Mouse (Mus musculus) layer of hippocampus, postnatal 36 days (tissue): Measurements from ENCODE around the gene Mrm2. TPM values are rescaled to one million over a fixed set of nuclear protein-coding genes. Genes with fewer than 3 reads are reported as not detected.

Experiments used
- DNase-seq, 2 experiments: peaks; one replicate each; pipeline ENCODE4 v3.0.0; 2022
- total RNA-seq, 2 experiments: library from RNA; stranded (reverse); gene quantifications; 2 replicates each; pipeline ENCODE4 v1.2.3; 2021

Mrm2 gene
- total RNA-seq, 2 experiments from 2014 or later: 9.6 to 9.9 TPM

GRCm38 (mm10) chr5:140342880-140343279, 11.2 kb upstream of the Mrm2 start:
- DNase-seq: no peak

DNA sequence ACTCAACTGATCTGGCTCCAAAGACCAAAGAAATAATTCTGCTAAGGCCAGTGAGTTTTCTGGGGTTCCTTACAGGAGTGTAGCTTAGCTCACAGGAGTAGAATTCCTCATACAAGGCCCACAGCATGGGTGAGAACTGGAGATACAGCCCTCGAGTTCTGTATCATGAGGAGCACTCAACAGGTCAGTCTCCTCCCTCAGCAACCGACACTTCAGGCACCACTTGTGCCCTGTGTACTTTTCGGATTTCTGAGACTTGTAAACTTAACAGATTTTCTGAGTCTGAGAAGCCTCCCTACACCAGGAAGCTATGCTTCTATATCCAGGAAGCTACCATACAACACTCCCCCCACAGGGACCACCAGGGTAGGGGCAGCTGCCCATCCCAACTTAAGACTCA, 8.1 kb upstream of the Mrm2 start:
- no peak for DNase-seq

DNA sequence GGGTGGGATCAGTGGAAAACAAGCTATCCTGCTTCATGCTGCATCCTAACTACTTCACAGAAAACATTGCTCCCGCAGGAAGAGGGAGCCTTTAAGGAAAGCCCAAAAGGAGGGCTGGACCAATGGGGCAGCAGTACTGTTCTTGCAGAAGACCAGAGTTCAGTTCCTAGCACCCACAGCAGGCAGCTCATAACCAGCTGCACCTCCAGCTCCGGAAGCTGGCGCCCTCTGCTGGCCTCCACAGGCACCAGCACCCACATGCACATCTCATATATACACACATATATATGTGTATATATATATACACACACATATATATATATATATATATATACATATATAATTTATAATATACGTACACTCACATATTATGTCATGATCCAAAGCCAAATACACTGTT, 7.1 kb upstream of the Mrm2 start:
- DNase-seq: no peak

- DNase-seq: no peak
Measured at GRCm38 (mm10) chr5:140336680-140337079, 5.0 kb upstream of the Mrm2 start.

DNA sequence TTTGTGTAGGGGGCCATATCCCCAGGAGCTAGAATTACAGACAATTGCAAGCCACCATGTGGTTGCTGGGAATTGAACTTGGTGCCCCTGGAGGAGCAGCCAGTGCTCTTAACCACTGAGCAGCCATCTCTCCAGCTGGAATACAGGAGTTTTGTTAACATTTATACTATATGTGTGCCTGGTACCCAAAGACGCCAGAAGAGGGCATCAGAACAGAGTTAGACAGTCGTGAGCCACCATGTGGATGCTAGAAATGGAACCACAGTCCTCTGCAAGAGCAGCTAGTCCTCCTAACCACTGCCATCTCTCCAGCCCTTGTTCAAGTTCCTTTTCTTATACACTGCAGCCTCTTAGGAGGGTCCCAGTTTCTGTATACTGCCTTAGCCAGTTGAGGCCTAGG, 1.9 kb upstream of the Mrm2 start:
- no peak for DNase-seq

DNA sequence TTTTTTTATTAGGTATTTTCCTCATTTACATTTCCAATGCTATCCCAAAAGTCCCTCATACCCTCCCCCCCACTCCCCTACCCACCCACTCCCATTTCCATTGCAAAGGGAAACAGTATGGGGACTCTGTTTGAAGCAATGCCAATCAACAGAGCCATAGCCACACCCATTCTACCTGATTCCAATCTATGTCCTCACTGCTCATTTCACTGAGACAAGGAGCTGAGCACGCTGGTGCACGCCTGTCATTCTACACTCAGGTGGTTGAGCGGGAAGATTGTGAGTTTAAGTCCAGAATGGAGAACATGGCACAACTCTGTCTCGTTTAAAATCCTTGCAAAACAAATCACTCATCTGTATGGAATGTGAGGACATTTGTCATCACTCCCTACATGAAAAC, 821 bp upstream of the Mrm2 start:
- no peak for DNase-seq

DNA sequence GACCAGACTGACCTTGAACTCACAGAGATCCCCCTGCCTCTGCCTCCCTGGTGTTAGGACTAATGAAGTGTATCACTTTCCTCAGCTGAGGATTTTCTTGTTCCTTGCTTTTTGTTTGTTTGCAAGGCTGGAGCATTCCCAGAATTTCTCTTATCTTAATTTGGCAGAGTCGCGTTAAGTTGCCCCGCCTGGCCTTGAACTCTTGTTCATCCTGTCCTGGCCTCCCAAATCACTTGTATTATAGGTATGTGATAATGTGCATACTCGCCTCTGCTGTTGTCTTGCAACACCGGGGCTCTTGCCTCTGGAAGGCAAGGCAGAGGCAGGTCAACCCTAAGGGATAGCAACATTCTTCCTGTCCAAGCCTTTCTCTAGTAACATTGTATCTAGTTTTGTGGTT, 7.6 kb downstream of the Mrm2 start:
- no peak for DNase-seq

GRCm38 (mm10) chr5:140321756-140322575, 9.7 kb downstream of the Mrm2 start:
- DNase-seq: no peak

DNA sequence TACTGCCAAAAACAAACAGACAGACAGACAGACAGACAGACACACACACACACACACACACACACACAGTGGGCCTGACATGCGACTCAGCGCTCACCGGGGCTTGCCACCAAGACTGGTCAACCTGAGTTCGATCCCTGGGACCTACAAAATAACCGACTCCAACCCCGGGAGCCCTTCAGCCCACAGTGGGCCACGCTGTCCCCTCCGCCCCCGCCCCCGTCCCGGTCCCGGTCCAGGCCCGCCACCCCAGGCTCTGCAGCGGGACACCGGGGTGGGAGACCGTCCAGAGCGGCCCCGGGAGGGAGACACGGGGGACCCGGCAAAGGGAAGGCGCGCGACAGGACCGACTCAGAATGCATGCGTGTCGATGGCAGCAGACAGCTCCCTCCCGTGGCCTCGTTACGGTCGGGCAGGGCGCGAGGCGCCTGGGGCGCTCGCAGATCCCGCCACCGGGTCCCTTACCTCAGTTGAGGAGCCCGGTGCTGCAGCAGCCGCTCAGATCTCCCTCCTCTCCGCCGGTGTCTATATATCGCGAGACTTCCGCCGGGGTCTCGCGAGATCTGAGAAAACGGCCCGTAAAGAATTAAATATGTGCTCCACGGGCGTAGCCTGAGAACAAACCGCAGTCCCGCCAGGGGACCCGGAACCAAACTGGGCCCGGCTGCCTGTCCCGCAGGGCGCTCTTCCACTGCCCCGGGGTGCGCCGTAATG, 10.5 kb downstream of the Mrm2 start, which contains the start of the genes Mad1l1 and Nudt1:
Gene Mad1l1 (minus strand): TSS at position 511 of the 714 bp plus-strand sequence.
Gene Nudt1 (plus strand): TSS at position 615 of the 714 bp plus-strand sequence.
- peak; percentile 85 to 88 for DNase-seq

DNA sequence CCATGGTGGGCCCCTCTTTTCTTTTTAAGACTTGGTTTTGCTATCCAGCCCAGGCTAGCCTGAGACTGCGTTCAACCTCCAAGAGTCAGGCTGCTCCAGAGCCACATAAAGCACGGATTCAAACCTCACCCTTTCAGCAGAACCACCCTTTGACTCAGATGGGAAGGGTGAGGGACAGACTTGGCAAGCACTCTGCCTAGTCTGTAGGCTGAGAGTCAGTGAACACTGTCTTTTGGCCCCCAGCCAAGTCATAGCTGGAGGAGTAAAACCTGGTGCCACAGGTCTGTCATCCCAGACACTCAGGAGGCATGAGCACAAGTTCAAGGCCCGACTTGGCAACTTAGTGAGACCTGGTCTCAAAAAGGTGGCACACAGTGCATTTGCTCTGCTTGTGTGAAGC, 15.0 kb downstream of the Mrm2 start:
- no peak for DNase-seq

- DNase-seq: no peak
Measured at GRCm38 (mm10) chr5:140307602-140308001, 24.1 kb downstream of the Mrm2 start.

GRCm38 (mm10) chr5:140306016-140306415, 25.7 kb downstream of the Mrm2 start:
- no peak for DNase-seq

GRCm38 (mm10) chr5:140298291-140298690, 33.4 kb downstream of the Mrm2 start:
- no peak for DNase-seq

DNA sequence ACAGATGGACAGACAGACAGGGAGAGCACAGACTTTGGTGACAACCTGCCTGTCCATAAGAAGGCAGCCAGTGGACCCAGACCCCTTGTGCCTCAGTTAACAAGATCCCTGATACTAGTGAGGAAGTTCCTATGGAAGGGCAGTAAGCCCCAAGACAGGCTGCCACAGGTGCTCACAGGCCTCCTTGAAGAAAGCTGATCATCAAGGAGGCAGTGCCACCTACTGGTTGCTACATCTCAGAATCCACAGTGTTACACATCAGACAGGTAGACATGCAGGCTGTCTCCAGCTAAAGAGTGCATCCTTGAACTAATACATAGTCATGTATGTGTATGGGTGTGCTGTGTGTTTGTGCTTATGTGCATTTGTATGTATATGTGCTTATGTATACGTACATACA, 39.5 kb downstream of the Mrm2 start:
- peak in 1 of 2 experiments; percentile 49 for DNase-seq

- no peak for DNase-seq
Measured at GRCm38 (mm10) chr5:140289161-140289560, 42.5 kb downstream of the Mrm2 start.

DNA sequence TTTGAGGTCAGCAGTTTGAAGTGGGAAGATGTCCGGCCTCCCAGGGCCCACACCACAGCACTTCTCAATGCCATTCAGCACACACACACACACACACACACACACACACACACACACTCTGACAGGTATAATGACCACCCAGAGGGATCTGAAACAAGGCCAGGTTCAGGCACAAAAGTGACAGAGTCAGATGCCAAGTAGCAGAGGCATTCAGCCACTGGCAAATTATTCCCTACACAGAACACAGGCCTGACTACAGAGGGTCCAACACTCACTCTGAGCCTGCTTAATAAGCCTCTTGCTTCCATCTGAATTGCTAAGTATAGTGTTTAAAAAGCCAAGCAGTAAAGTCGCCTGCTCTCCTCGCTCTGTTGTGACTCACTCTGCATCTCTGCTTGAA, 43.4 kb downstream of the Mrm2 start:
- no peak for DNase-seq

DNA sequence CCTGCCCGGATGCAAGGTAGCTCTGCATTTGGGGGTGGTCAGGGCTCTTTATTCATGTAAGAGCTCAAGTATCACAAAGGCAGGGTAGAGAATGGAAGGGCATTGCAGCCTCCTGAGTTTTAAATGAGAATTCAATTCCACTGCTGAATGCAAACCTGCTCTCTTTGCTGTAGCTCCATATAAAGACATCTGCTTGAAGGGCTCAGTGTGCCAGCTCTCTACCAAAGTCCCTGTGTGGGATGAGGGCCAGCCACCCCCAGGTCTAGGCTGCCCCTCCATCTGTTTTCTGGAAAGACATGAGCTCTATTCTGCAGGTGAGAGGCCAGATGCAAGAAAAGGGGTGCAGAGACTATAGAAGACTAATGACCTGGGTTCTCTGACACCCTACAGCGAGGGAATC, 46.9 kb downstream of the Mrm2 start:
- DNase-seq: no peak

DNA sequence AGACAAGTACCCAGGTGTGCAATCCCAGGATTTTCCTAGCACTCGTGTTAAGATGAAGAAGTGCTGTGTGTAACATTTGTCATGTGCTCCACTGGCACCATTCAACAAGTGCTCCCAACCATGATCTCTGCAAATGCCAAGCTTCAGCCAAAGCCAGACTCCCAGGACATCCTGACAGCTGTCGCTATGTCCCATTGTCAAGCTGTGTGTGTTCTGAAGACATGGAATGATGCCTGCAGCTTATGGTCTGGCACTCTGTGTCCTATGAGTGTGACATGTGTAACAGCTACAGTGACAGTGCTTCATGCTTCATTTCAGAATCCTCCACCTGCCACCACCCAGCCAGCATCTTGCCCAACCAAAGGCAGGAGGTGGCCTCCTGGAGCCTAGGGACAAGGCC, 47.7 kb downstream of the Mrm2 start:
- no peak for DNase-seq

DNA sequence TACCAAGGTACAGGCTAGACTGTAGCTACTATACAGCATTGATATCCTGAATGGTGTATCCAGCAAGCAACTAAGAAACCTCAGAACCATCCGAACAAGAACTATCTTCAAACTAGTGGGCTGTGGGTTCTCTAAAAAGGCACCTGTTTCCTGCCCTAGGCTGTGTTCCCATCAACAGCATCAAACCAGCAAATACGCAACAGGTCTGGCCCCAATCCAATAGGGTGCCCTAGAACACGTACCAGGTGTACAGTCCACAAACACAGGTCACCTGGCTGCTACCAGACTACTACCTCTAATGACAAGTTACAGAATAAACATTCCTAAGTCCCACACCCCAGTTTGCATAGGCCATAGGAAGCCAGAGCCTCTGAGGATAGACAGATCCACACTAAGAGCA, 48.8 kb downstream of the Mrm2 start:
- DNase-seq: no peak

- DNase-seq: no peak
Measured at GRCm38 (mm10) chr5:140282376-140282775, 49.3 kb downstream of the Mrm2 start.

DNA sequence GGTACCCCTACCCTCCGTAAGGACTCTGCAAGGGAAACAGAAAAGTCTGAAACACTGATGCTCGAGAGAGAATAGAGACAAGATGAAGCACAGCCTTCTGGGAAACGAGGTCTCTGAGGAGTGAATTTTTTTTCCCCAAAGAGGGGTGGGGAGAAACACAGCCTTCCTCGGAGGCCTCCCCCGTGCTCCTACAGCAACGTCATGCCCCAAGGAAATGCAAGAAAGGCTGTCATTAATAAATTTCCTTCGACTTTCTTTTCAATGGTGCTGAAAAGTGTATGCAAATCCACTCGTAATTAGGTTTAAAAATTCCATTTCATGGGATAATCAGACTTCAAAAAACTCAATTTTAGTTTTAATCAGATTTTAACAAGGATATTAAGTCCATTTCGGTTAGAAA, 51.5 kb downstream of the Mrm2 start:
- no peak for DNase-seq
